8 mouse cellular contexts compared by ENCODE assay signal in the genomic region with DNA sequence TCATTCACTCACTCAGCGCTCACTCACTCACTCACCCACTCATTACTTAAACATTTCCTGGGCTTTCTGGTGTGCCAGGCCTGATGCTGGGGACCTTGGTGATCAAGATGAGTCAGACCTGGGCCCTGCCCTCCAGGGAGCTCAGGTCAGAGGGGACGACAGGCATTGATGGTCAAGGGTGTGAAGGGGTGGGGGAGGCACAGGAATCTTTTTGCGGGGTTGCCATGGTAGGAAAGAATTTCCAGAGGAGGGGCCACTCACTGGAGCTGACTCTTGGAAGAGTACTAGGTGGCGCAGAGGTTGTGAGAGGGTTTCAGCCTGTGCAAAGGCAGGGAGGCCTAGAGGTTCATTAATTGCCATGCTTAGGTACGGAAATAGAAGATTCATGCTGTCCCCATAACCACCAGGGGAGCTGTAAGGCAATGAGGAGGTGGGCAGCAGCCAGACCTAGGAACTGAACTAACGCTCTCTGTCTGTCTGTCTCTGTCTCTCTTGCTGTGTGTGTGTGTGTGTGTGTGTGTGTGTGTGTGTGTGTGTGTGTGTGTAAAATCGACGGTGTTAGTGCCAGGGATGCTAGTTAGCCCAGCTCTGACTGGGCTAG. TPM values are rescaled to one million over a fixed set of nuclear protein-coding genes. Genes with fewer than 3 reads are reported as not detected.
A peak's percentile ranks its signal among the peaks of the same experiment; 100 is the strongest.
DNase-seq lines count a peak whose midpoint lies in the region; ATAC-seq and TF ChIP-seq lines count a peak whose summit lies in the region.

No protein-coding gene starts in this region.

- H3K36me3 ChIP-seq in lung, embryonic 14.5 days (ENCODE audit: insufficient read depth): 0 out of 2 replicates have a peak, but pooled peaks cover under 1% of the 10 kb centered on the region
- H3K36me3 ChIP-seq in intestine, embryonic 16.5 days (ENCODE audit: control insufficient read depth, insufficient read depth, low read length): no peaks in the 10 kb centered on the region

- no peak for ATAC-seq in lung, embryonic 14.5 days (ENCODE audit: insufficient read depth)
- ATAC-seq in intestine, embryonic 16.5 days: no peak

- peak; percentile 13 for DNase-seq in lung, embryonic 14.5 days
- DNase-seq in lung, postnatal 14 days: no peak
- peak; percentile 44 for DNase-seq in retina, postnatal 1 day
- no peak for DNase-seq in embryo, embryonic 11 days
- DNase-seq in gastrocnemius, adult 8-10 months (ENCODE audit: low spot score in 2 of 2): no peak
- DNase-seq in left cerebral cortex, postnatal 14 days (ENCODE audit: low spot score in 2 of 2): no peak

- H3K27ac ChIP-seq in lung, embryonic 14.5 days (ENCODE audit: low read depth): no peak overlapping the region
- H3K27ac ChIP-seq in cortical plate, adult 2 months (ENCODE audit: insufficient read depth, low read length): no peak overlapping the region
- H3K27ac ChIP-seq in intestine, embryonic 16.5 days (ENCODE audit: low read length): no peak overlapping the region

- no peaks in the 10 kb centered on the region for H3K4me1 ChIP-seq in lung, embryonic 14.5 days (ENCODE audit: insufficient read depth)
- H3K4me1 ChIP-seq in cortical plate, adult 2 months (ENCODE audit: control insufficient read depth, insufficient read depth, low read length): peaks cover 3% of the 10 kb centered on the region; the same call in 1 of the 2 replicates
- H3K4me1 ChIP-seq in intestine, embryonic 16.5 days (ENCODE audit: control insufficient read depth, insufficient read depth, low read length): peaks cover 19% of the 10 kb centered on the region

- peak; percentile 53 for TF ChIP-seq CTCF in lung, embryonic 14.5 days (IDR thresholded peaks at IDR 0.05; ENCODE audit: low read depth)
- TF ChIP-seq CTCF in cortical plate, adult 2 months (IDR thresholded peaks at IDR 0.05; ENCODE audit: extremely low read depth, insufficient read depth, low read length): 0 out of 2 replicates have a peak, but pooled peaks have one; percentile 7

- no peak overlapping the region for H3K9ac ChIP-seq in lung, embryonic 14.5 days
- H3K9ac ChIP-seq in intestine, embryonic 16.5 days (ENCODE audit: low read depth, low read length): no peak overlapping the region

- H3K4me2 ChIP-seq in lung, embryonic 14.5 days: peak overlapping the region; percentile 54
- H3K4me2 ChIP-seq in intestine, embryonic 16.5 days (ENCODE audit: low read depth, low read length): peak overlapping the region; percentile 59

- intact Hi-C loops in left cerebral cortex, postnatal 14 days (cut with DNase I): loop anchor here (5.0 kb wide), 1 partner anchor 55 kb away; no protein-coding TSS in a partner anchor

- H3K27me3 ChIP-seq in lung, embryonic 14.5 days (ENCODE audit: insufficient read depth, low read length): no peaks in the 10 kb centered on the region
- H3K27me3 ChIP-seq in intestine, embryonic 16.5 days (replicated peaks; ENCODE audit: control insufficient read depth, insufficient read depth, low read length): no peaks in the 10 kb centered on the region

- no peaks in the 10 kb centered on the region for H3K9me3 ChIP-seq in lung, embryonic 14.5 days (ENCODE audit: low read depth, low read length)
- no peaks in the 10 kb centered on the region for H3K9me3 ChIP-seq in intestine, embryonic 16.5 days (ENCODE audit: control insufficient read depth, low read length)

- no peak for TF ChIP-seq POLR2A in cortical plate, adult 2 months (IDR thresholded peaks at IDR 0.05; ENCODE audit: extremely low read depth, insufficient read depth, low read length)

- 40% methylated on average over 8 of the region's 8 CpGs for WGBS in lung, embryonic 14.5 days
- 47% methylated on average over 8 of the region's 8 CpGs for WGBS in intestine, embryonic 16.5 days

- peak overlapping the region; percentile 24; the same call in 1 of the 2 replicates for H3K4me3 ChIP-seq in lung, embryonic 14.5 days (ENCODE audit: low read depth, low read length)
- peak overlapping the region; percentile 64 for H3K4me3 ChIP-seq in cortical plate, adult 2 months (ENCODE audit: insufficient read depth, low read length)
- H3K4me3 ChIP-seq in intestine, embryonic 16.5 days (ENCODE audit: low read length): peak overlapping the region; percentile 41; the same call in 1 of the 2 replicates

RNA-seq across cellular contexts. Expression of a gene that starts 7.7 kb away (rescaled TPM):
- polyA plus RNA-seq in lung, embryonic 14.5 days (2014; fragmentation: Nextera tagmentation; extraction: Ambion mirVana): not detected in 2 replicates
- not detected in 2 replicates for polyA plus RNA-seq in cortical plate, adult 2 months (2012; rRNA removed)
- 0.69 and 1.1 TPM in 2 replicates for polyA plus RNA-seq in intestine, embryonic 16.5 days (2015; fragmentation: Nextera tagmentation; extraction: Ambion mirVana)
- not detected for total RNA-seq in gastrocnemius, adult 8-10 months (2022)
- not detected for total RNA-seq in left cerebral cortex, postnatal 14 days (2021)

RNA-seq across cellular contexts. Expression of a gene that starts 21.3 kb away (rescaled TPM):
- polyA plus RNA-seq in lung, embryonic 14.5 days (2014; fragmentation: Nextera tagmentation; extraction: Ambion mirVana): 3.8 and 4.0 TPM in 2 replicates
- polyA plus RNA-seq in cortical plate, adult 2 months (2012; rRNA removed): 8.0 and 9.1 TPM in 2 replicates
- polyA plus RNA-seq in intestine, embryonic 16.5 days (2015; fragmentation: Nextera tagmentation; extraction: Ambion mirVana): 9.1 and 11.8 TPM in 2 replicates
- total RNA-seq in gastrocnemius, adult 8-10 months (2022): 10 to 100 TPM; 10.6 to 28.0 (median 19.9) TPM
- total RNA-seq in left cerebral cortex, postnatal 14 days (2021): 1 to 10 TPM; 5.6 to 6.3 TPM

RNA-seq across cellular contexts. Expression of a gene that starts 35.5 kb away (rescaled TPM):
- polyA plus RNA-seq in lung, embryonic 14.5 days (2014; fragmentation: Nextera tagmentation; extraction: Ambion mirVana): not detected in 2 replicates
- not detected in 2 replicates for polyA plus RNA-seq in cortical plate, adult 2 months (2012; rRNA removed)
- 0.18 and 0.43 TPM in 2 replicates for polyA plus RNA-seq in intestine, embryonic 16.5 days (2015; fragmentation: Nextera tagmentation; extraction: Ambion mirVana)
- not detected for total RNA-seq in gastrocnemius, adult 8-10 months (2022)
- not detected for total RNA-seq in left cerebral cortex, postnatal 14 days (2021)

Comparison
In these comparisons a context has a peak if more than half of its experiments do, and no peak if none do; other contexts are left out.
1. DNase-seq: peak in lung, embryonic 14.5 days (single experiment) and retina, postnatal 1 day (single experiment); none in lung, postnatal 14 days (single experiment), embryo, embryonic 11 days (single experiment), gastrocnemius, adult 8-10 months (0 of 2) and left cerebral cortex, postnatal 14 days (0 of 2).
2. Peak in every context shown above with its lines, with median percentiles within 50 percentile points of each other: H3K4me3 ChIP-seq.